Mouse (Mus musculus) frontal cortex, postnatal 36 days (tissue): Measurements from ENCODE around the gene Chil1.

Experiments
- DNase-seq, 2 experiments: peaks; one replicate each; pipeline ENCODE4 v3.0.0; 2022; ENCODE audit warnings: low spot score in 2 of 2

Gene Chil1

GRCm38 (mm10) chr1:134182025-134182424 is at the start of gene Chil1:
Chil1 (plus strand) TSS chr1:134182176.
- DNase-seq: no peak

- DNase-seq: no peak
These were observed 48.7 kb upstream of the Chil1 start for GRCm38 (mm10) chr1:134133316-134133715.

- DNase-seq: no peak
These were observed 45.6 kb upstream of the Chil1 start for GRCm38 (mm10) chr1:134136351-134136750.

GRCm38 (mm10) chr1:134138424-134138823 is 43.6 kb upstream of the Chil1 start:
- no peak for DNase-seq

GRCm38 (mm10) chr1:134142363-134142794 is 39.6 kb upstream of the Chil1 start:
- DNase-seq: no peak

- DNase-seq: peak; percentile 29 to 70
These were observed 35.9 kb upstream of the Chil1 start for GRCm38 (mm10) chr1:134146066-134146465.

- DNase-seq: no peak
These were observed 31.9 kb upstream of the Chil1 start for GRCm38 (mm10) chr1:134150076-134150475.

- DNase-seq: no peak
These were observed 31.2 kb upstream of the Chil1 start for GRCm38 (mm10) chr1:134150745-134151144.

GRCm38 (mm10) chr1:134151655-134152412 is 30.1 kb upstream of the Chil1 start:
- DNase-seq: peak; percentile 72 to 87

GRCm38 (mm10) chr1:134152626-134153590 is 29.1 kb upstream of the Chil1 start:
- DNase-seq: no peak

- no peak for DNase-seq
These were observed 27.9 kb upstream of the Chil1 start for GRCm38 (mm10) chr1:134154121-134154520.

- DNase-seq: no peak
These were observed 27.3 kb upstream of the Chil1 start for GRCm38 (mm10) chr1:134154655-134155054.

GRCm38 (mm10) chr1:134160404-134160803 is 21.6 kb upstream of the Chil1 start:
- no peak for DNase-seq

GRCm38 (mm10) chr1:134161399-134161798 is 20.6 kb upstream of the Chil1 start:
- no peak for DNase-seq

GRCm38 (mm10) chr1:134162510-134163225 is 19.3 kb upstream of the Chil1 start:
- no peak for DNase-seq

GRCm38 (mm10) chr1:134163476-134163875 is 18.5 kb upstream of the Chil1 start:
- DNase-seq: no peak

- no peak for DNase-seq
These were observed 17.5 kb upstream of the Chil1 start for GRCm38 (mm10) chr1:134164454-134164853.

- DNase-seq: no peak
These were observed 15.4 kb upstream of the Chil1 start for GRCm38 (mm10) chr1:134166547-134166946.

- DNase-seq: no peak
These were observed 14.3 kb upstream of the Chil1 start for GRCm38 (mm10) chr1:134167416-134168305.

- DNase-seq: no peak
These were observed 13.4 kb upstream of the Chil1 start for GRCm38 (mm10) chr1:134168567-134168966.
